Mouse (Mus musculus): ENCODE results near the gene Fscn2. TPM values are rescaled to one million over a fixed set of nuclear protein-coding genes. Genes with fewer than 3 reads are reported as not detected.
"Not testable (repeated sequence)": the region's sequence is repeated elsewhere in the genome, so short reads cannot be mapped to it uniquely, and the experiment has no call there.

The Fscn2 gene
- polyA plus RNA-seq, 1 experiment, result 0.16 TPM

GRCm38 (mm10) chr11:120349986-120350702 lies 11.2 kb upstream of the Fscn2 start:
- H3K27me3 ChIP-seq (replicated peaks; ENCODE audit: control insufficient read depth, insufficient read depth, low read length), result no peaks in the 10 kb centered on the region
- H3K36me3 ChIP-seq (ENCODE audit: control insufficient read depth, insufficient read depth, low read length), result peaks cover 2% of the 10 kb centered on the region; the same call in 1 of the 2 replicates
- no peak for TF ChIP-seq CTCF (conservative IDR thresholded peaks at IDR 0.05; ENCODE audit: insufficient read depth, insufficient read length, low read depth, low read length)
- peak; percentile 45 for TF ChIP-seq POLR2A (IDR thresholded peaks at IDR 0.05; ENCODE audit: low read depth, low read length)
- peak overlapping the region; percentile 81 for H3K4me3 ChIP-seq (ENCODE audit: insufficient read depth, low read depth, low read length)
- H3K27ac ChIP-seq (ENCODE audit: insufficient read depth, low read depth, low read length), result peak overlapping the region; percentile 99
- 12% methylated on average over 68 of the region's 68 CpGs for WGBS
- peak; percentile 97 for DNase-seq
- peaks cover 24% of the 10 kb centered on the region for H3K4me1 ChIP-seq (ENCODE audit: control insufficient read depth, insufficient read depth, low read length)

- Histone ChIP-seq H3K4me1 (ENCODE audit: control insufficient read depth, insufficient read depth, low read length) (peaks cover 20% of the 10 kb centered on the region), H3K27ac (ENCODE audit: insufficient read depth, low read depth, low read length) (peak overlapping the region; percentile 95), H3K27me3 (replicated peaks; ENCODE audit: control insufficient read depth, insufficient read depth, low read length) (no peaks in the 10 kb centered on the region), H3K4me3 (ENCODE audit: insufficient read depth, low read depth, low read length) (peak overlapping the region; percentile 81), H3K36me3 (ENCODE audit: control insufficient read depth, insufficient read depth, low read length) (no peaks in the 10 kb centered on the region)
- TF ChIP-seq CTCF (conservative IDR thresholded peaks at IDR 0.05; ENCODE audit: insufficient read depth, insufficient read length, low read depth, low read length), result no peak
- no peak for TF ChIP-seq POLR2A (IDR thresholded peaks at IDR 0.05; ENCODE audit: low read depth, low read length)
- DNase-seq, result peak; percentile 74
- 19% methylated on average over 11 of the region's 11 CpGs for WGBS
Observed at GRCm38 (mm10) chr11:120350711-120351110, 10.6 kb upstream of the Fscn2 start.

GRCm38 (mm10) chr11:120351250-120352092 lies 9.9 kb upstream of the Fscn2 start:
- Histone ChIP-seq H3K36me3 (ENCODE audit: control insufficient read depth, insufficient read depth, low read length) (no peaks in the 10 kb centered on the region), H3K4me1 (ENCODE audit: control insufficient read depth, insufficient read depth, low read length) (peaks cover 20% of the 10 kb centered on the region), H3K4me3 (ENCODE audit: insufficient read depth, low read depth, low read length) (no peak overlapping the region), H3K27ac (ENCODE audit: insufficient read depth, low read depth, low read length) (peak overlapping the region; percentile 95), H3K27me3 (replicated peaks; ENCODE audit: control insufficient read depth, insufficient read depth, low read length) (no peaks in the 10 kb centered on the region)
- no peak for TF ChIP-seq POLR2A (IDR thresholded peaks at IDR 0.05; ENCODE audit: low read depth, low read length)
- TF ChIP-seq CTCF (conservative IDR thresholded peaks at IDR 0.05; ENCODE audit: insufficient read depth, insufficient read length, low read depth, low read length), result no peak
- WGBS, result 59% methylated on average over 10 of the region's 10 CpGs
- DNase-seq, result peak; percentile 52

- not testable (repeated sequence) for H3K4me3 ChIP-seq (ENCODE audit: insufficient read depth, low read depth, low read length); H3K27ac ChIP-seq (ENCODE audit: insufficient read depth, low read depth, low read length); H3K27me3 ChIP-seq (replicated peaks; ENCODE audit: control insufficient read depth, insufficient read depth, low read length); DNase-seq; H3K36me3 ChIP-seq (ENCODE audit: control insufficient read depth, insufficient read depth, low read length)
- 95% methylated on average over 5 of the region's 5 CpGs for WGBS
- H3K4me1 ChIP-seq (ENCODE audit: control insufficient read depth, insufficient read depth, low read length), result peaks cover 20% of the 10 kb centered on the region
Observed at GRCm38 (mm10) chr11:120352093-120352350, 9.3 kb upstream of the Fscn2 start.

GRCm38 (mm10) chr11:120352571-120353290 lies 8.6 kb upstream of the Fscn2 start:
- H3K4me1 ChIP-seq (ENCODE audit: control insufficient read depth, insufficient read depth, low read length), result peaks cover 20% of the 10 kb centered on the region
- no peaks in the 10 kb centered on the region for H3K36me3 ChIP-seq (ENCODE audit: control insufficient read depth, insufficient read depth, low read length)
- peak; percentile 67 for DNase-seq
- no peak for TF ChIP-seq CTCF (conservative IDR thresholded peaks at IDR 0.05; ENCODE audit: insufficient read depth, insufficient read length, low read depth, low read length)
- peak; percentile 15 for TF ChIP-seq POLR2A (IDR thresholded peaks at IDR 0.05; ENCODE audit: low read depth, low read length)
- WGBS, result 40% methylated on average over 13 of the region's 13 CpGs
- H3K27me3 ChIP-seq (replicated peaks; ENCODE audit: control insufficient read depth, insufficient read depth, low read length), result no peaks in the 10 kb centered on the region
- H3K4me3 ChIP-seq (ENCODE audit: insufficient read depth, low read depth, low read length), result no peak overlapping the region
- peak overlapping the region; percentile 24 for H3K27ac ChIP-seq (ENCODE audit: insufficient read depth, low read depth, low read length)

- DNase-seq, result peak; percentile 89
- Histone ChIP-seq H3K36me3 (ENCODE audit: control insufficient read depth, insufficient read depth, low read length) (no peaks in the 10 kb centered on the region), H3K4me3 (ENCODE audit: insufficient read depth, low read depth, low read length) (peak overlapping the region; percentile 7; the same call in 1 of the 2 replicates), H3K27me3 (replicated peaks; ENCODE audit: control insufficient read depth, insufficient read depth, low read length) (no peaks in the 10 kb centered on the region), H3K4me1 (ENCODE audit: control insufficient read depth, insufficient read depth, low read length) (peaks cover 20% of the 10 kb centered on the region), H3K27ac (ENCODE audit: insufficient read depth, low read depth, low read length) (peak overlapping the region; percentile 57)
- peak; percentile 78 for TF ChIP-seq CTCF (conservative IDR thresholded peaks at IDR 0.05; ENCODE audit: insufficient read depth, insufficient read length, low read depth, low read length)
- no peak for TF ChIP-seq POLR2A (IDR thresholded peaks at IDR 0.05; ENCODE audit: low read depth, low read length)
- WGBS, result 27% methylated on average over 26 of the region's 26 CpGs
Observed at GRCm38 (mm10) chr11:120353500-120354303, 7.6 kb upstream of the Fscn2 start.
